In the genomic region with DNA sequence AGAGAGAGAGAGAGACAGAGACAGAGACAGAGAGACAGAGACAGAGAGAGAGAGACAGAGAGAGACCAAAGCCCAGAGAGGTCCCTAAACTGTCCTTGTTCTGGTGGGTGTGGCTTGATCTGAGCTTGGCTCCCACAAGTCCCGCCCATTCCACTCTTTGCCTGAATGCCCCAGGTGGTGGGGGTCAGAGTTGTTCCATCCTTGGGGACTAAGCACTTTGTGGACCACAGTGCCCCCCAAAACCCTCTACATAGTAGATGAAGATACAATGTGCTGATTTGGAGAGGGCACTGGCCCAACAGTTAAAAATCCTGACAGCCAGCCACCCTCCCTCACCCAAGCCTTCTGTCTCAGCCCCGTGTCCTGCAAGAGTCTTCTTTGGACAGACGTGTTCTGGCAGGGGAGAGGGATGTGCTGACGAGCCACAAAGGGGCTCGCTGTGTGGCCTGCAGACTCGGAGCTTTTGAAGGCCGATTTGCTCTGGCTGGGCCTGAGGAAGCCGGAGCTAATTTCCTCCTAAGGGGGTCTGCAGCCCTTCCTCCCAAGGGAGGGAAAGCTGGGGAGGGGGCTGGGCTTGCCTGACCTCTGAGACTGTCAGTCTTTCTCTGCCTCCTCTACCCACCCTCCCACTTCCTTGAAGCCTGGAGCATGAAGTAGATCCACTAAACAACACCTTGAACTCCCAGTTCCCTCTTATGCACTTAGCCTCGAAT, we compare ENCODE assay signal across 16 mouse cellular contexts. TPM values are rescaled to one million over a fixed set of nuclear protein-coding genes. Genes with fewer than 3 reads are reported as not detected.
DNase-seq lines count a peak whose midpoint lies in the region; ATAC-seq and TF ChIP-seq lines count a peak whose summit lies in the region.
"Had no signal": no experiment of that assay in that cellular context is flagged by ENCODE, and none has a peak within 500 bp of the region (broad histone marks: within the 10 kb centered on the region; RNA-seq: fewer than 3 reads in every experiment).

No protein-coding gene starts in this region.

- ATAC-seq in lung, embryonic 14.5 days (ENCODE audit: insufficient read depth), result no peak
- 0 out of 2 replicates have a peak, but pooled peaks have one; percentile 11 for ATAC-seq in intestine, embryonic 16.5 days

- H3K9ac ChIP-seq in lung, embryonic 14.5 days, result no peak overlapping the region
- no peak overlapping the region for H3K9ac ChIP-seq in intestine, embryonic 16.5 days (ENCODE audit: low read depth, low read length)
- H3K9ac ChIP-seq: heart, embryonic 15.5 days had no signal

- H3K36me3 ChIP-seq in lung, embryonic 14.5 days (ENCODE audit: insufficient read depth), result no peaks in the 10 kb centered on the region
- H3K36me3 ChIP-seq in intestine, embryonic 16.5 days (ENCODE audit: control insufficient read depth, insufficient read depth, low read length), result no peaks in the 10 kb centered on the region
- H3K36me3 ChIP-seq: heart, embryonic 15.5 days had no signal

- intact Hi-C loops in left cerebral cortex, postnatal 36 days (cut with DNase I), result no loop called here

- no peaks in the 10 kb centered on the region for H3K9me3 ChIP-seq in lung, embryonic 14.5 days (ENCODE audit: low read depth, low read length)
- H3K9me3 ChIP-seq in intestine, embryonic 16.5 days (ENCODE audit: control insufficient read depth, low read length), result no peaks in the 10 kb centered on the region
- H3K9me3 ChIP-seq: heart, embryonic 15.5 days had no signal

- H3K4me3 ChIP-seq in lung, embryonic 14.5 days (ENCODE audit: low read depth, low read length), result no peak overlapping the region
- no peak overlapping the region for H3K4me3 ChIP-seq in intestine, embryonic 16.5 days (ENCODE audit: low read length)
- H3K4me3 ChIP-seq: heart, embryonic 15.5 days had no signal

- no peak overlapping the region for H3K4me2 ChIP-seq in lung, embryonic 14.5 days
- H3K4me2 ChIP-seq in intestine, embryonic 16.5 days (ENCODE audit: low read depth, low read length), result no peak overlapping the region
- H3K4me2 ChIP-seq: heart, embryonic 15.5 days had no signal

- H3K27ac ChIP-seq in lung, embryonic 14.5 days (ENCODE audit: low read depth), result no peak overlapping the region
- no peak overlapping the region for H3K27ac ChIP-seq in intestine, embryonic 16.5 days (ENCODE audit: low read length)
- H3K27ac ChIP-seq: heart, embryonic 15.5 days had no signal

- whole genome bisulfite sequencing in lung, embryonic 14.5 days, result 5% methylated on average over 9 of the region's 9 CpGs
- WGBS in intestine, embryonic 16.5 days, result 14% methylated on average over 9 of the region's 9 CpGs

- H3K4me1 ChIP-seq in lung, embryonic 14.5 days (ENCODE audit: insufficient read depth), result no peaks in the 10 kb centered on the region
- 0 out of 2 replicates have a peak, but pooled peaks cover 6% of the 10 kb centered on the region for H3K4me1 ChIP-seq in intestine, embryonic 16.5 days (ENCODE audit: control insufficient read depth, insufficient read depth, low read length)
- H3K4me1 ChIP-seq: heart, embryonic 15.5 days had no signal

- no peak for TF ChIP-seq CTCF in lung, embryonic 14.5 days (IDR thresholded peaks at IDR 0.05; ENCODE audit: low read depth)

- peak; percentile 14 for DNase-seq in lung, embryonic 14.5 days
- DNase-seq in lung, postnatal 4 days, result no peak
- DNase-seq in embryo, embryonic 11 days, result peak; percentile 70
- DNase-seq in retina, embryonic 14.5 days (ENCODE audit: low spot score), result peak; percentile 53
- DNase-seq in cerebellum, postnatal 10 days, result no peak
- no peak for DNase-seq in heart, adult 8-10 months (ENCODE audit: low spot score)
- no peak for DNase-seq in left cerebral cortex, postnatal 36 days (ENCODE audit: low spot score in 2 of 2)
- DNase-seq: cerebellum, adult 2 months; gastrocnemius, postnatal 25 days; kidney, postnatal 36 days; liver; lung, postnatal 36 days; right cerebral cortex, postnatal 25 days; thymus, postnatal 4 days had no signal

- H3K27me3 ChIP-seq in lung, embryonic 14.5 days (ENCODE audit: insufficient read depth, low read length), result no peaks in the 10 kb centered on the region
- H3K27me3 ChIP-seq in intestine, embryonic 16.5 days (replicated peaks; ENCODE audit: control insufficient read depth, insufficient read depth, low read length), result no peaks in the 10 kb centered on the region

RNA-seq across cellular contexts. Expression of gene Fam241b, which starts 29.3 kb away (rescaled TPM):
- 2.4 and 2.6 TPM in 2 replicates for polyA plus RNA-seq in lung, embryonic 14.5 days (2014; fragmentation: Nextera tagmentation; extraction: Ambion mirVana)
- 42.4 and 43.1 TPM in 2 replicates for polyA plus RNA-seq in intestine, embryonic 16.5 days (2015; fragmentation: Nextera tagmentation; extraction: Ambion mirVana)
- total RNA-seq in heart, adult 8-10 months (2022), result 1 to 10 TPM; 4.1 to 5.5 (median 5.3) TPM
- total RNA-seq in left cerebral cortex, postnatal 36 days (2021), result 10 to 100 TPM; 51.1 to 59.8 TPM

RNA-seq across cellular contexts. Expression of gene Neurog3, which starts 40.1 kb away (rescaled TPM):
- polyA plus RNA-seq in lung, embryonic 14.5 days (2014; fragmentation: Nextera tagmentation; extraction: Ambion mirVana), result not detected in 2 replicates
- polyA plus RNA-seq in intestine, embryonic 16.5 days (2015; fragmentation: Nextera tagmentation; extraction: Ambion mirVana), result 6.1 and 6.3 TPM in 2 replicates
- not detected for total RNA-seq in heart, adult 8-10 months (2022)
- total RNA-seq in left cerebral cortex, postnatal 36 days (2021), result not detected
- total RNA-seq: gastrocnemius, postnatal 25 days had no signal
- polyA plus RNA-seq: heart, embryonic 15.5 days had no signal

RNA-seq across cellular contexts. Expression of gene Tspan15, which starts 58.1 kb away (rescaled TPM):
- 32.5 and 36.3 TPM in 2 replicates for polyA plus RNA-seq in lung, embryonic 14.5 days (2014; fragmentation: Nextera tagmentation; extraction: Ambion mirVana)
- 86.3 and 92.1 TPM in 2 replicates for polyA plus RNA-seq in intestine, embryonic 16.5 days (2015; fragmentation: Nextera tagmentation; extraction: Ambion mirVana)
- total RNA-seq in heart, adult 8-10 months (2022), result 1 to 10 TPM; 5.6 to 9.2 (median 7.0) TPM
- total RNA-seq in left cerebral cortex, postnatal 36 days (2021), result 10 to 100 TPM; 11.6 to 14.2 TPM

Comparison
In these comparisons a context has a peak if more than half of its experiments do, and no peak if none do; other contexts are left out.
1. DNase-seq: peak in lung, embryonic 14.5 days (single experiment), embryo, embryonic 11 days (single experiment) and retina, embryonic 14.5 days (single experiment); none in lung, postnatal 4 days (0 of 2), cerebellum, postnatal 10 days (0 of 2), heart, adult 8-10 months (single experiment) and left cerebral cortex, postnatal 36 days (0 of 2).
2. RNA of gene Fam241b, which starts 29.3 kb away (total RNA-seq): 51.1 to 59.8 TPM in left cerebral cortex, postnatal 36 days; 4.1 to 5.5 TPM in heart, adult 8-10 months; every median in the first group is over 4 times any median in the second.